10 mouse cellular contexts compared by ENCODE assay signal in the genomic region with DNA sequence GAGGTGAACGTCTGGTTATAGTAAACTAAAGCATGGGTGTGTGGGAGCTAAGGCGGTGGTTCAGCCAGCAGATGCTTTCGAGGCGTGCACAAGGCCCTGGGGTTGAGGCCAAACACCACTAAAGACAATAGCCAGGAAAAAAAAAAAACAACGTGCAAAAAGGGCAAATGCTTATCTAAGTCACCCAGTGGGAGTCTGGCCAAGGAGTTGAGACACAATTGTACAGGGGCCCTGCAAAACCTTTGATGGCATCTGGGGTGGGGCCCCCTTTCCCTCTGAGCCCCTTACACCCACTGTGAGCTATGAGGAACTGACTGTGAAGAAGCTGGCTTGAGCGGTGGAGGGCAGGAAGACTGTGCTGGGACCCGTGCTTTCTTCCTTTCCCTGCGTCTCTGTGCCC. TPM values are rescaled to one million over a fixed set of nuclear protein-coding genes. Genes with fewer than 3 reads are reported as not detected.
DNase-seq lines count a peak whose midpoint lies in the region; ATAC-seq and TF ChIP-seq lines count a peak whose summit lies in the region.
"Had no signal": no experiment of that assay in that cellular context is flagged by ENCODE, and none has a peak within 500 bp of the region (broad histone marks: within the 10 kb centered on the region; RNA-seq: fewer than 3 reads in every experiment).

No protein-coding gene starts in this region.

- no peaks in the 10 kb centered on the region for H3K9me3 ChIP-seq in liver, embryonic 13.5 days (replicated peaks)

- peak overlapping the region; percentile 54; the same call in 1 of the 2 replicates for H3K9ac ChIP-seq in liver, embryonic 13.5 days

- H3K36me3 ChIP-seq in liver, embryonic 13.5 days, result no peaks in the 10 kb centered on the region

- H3K4me1 ChIP-seq in lung, adult 2 months (ENCODE audit: control insufficient read depth, insufficient read depth, low read length), result peaks cover 12% of the 10 kb centered on the region
- peaks cover 56% of the 10 kb centered on the region for H3K4me1 ChIP-seq in liver, embryonic 13.5 days (replicated peaks)

- H3K4me2 ChIP-seq in liver, embryonic 13.5 days, result peak overlapping the region; percentile 46
- H3K4me2 ChIP-seq: midbrain, embryonic 11.5 days had no signal

- DNase-seq in lung, adult 18-20 months, result peak; percentile 40 to 61
- no peak for DNase-seq in lung, adult 2 months
- peak; percentile 35 to 59 for DNase-seq in heart, adult 9 months (ENCODE audit: low spot score in 2 of 2)
- peak; percentile 40 for DNase-seq in liver, embryonic 13.5 days
- DNase-seq in naive thymus-derived CD4-positive, alpha-beta T cell, adult 2 months (ENCODE audit: low read depth), result peak; percentile 10
- no peak for DNase-seq in frontal cortex, postnatal 14 days (ENCODE audit: low spot score in 2 of 2)
- DNase-seq in layer of hippocampus, adult 9-10 months (ENCODE audit: low spot score), result no peak
- DNase-seq in kidney, adult 18-20 months, result no peak
- DNase-seq: adrenal gland, postnatal 36 days had no signal

- WGBS in lung, adult 2 months, result 18% methylated on average over 8 of the region's 8 CpGs
- WGBS in liver, embryonic 13.5 days (ENCODE audit: insufficient replicate concordance), result 3% methylated on average over 8 of the region's 8 CpGs

- TF ChIP-seq CTCF in lung, adult 2 months (IDR thresholded peaks at IDR 0.05; ENCODE audit: insufficient read depth, low read length), result no peak

- ATAC-seq in liver, embryonic 13.5 days (ENCODE audit: low read depth), result peak; percentile 80

- TF ChIP-seq POLR2A in lung, adult 2 months (IDR thresholded peaks at IDR 0.05; ENCODE audit: borderline replicate concordance, extremely low read depth, low read depth, low read length), result no peak

- H3K27ac ChIP-seq in liver, embryonic 13.5 days, result peak overlapping the region; percentile 73

- no peak overlapping the region for H3K4me3 ChIP-seq in lung, adult 2 months (replicated peaks; ENCODE audit: extremely low read depth, low read depth, low read length)
- no peak overlapping the region for H3K4me3 ChIP-seq in liver, embryonic 13.5 days (replicated peaks)

- peaks cover 8% of the 10 kb centered on the region for H3K27me3 ChIP-seq in liver, embryonic 13.5 days

RNA-seq across cellular contexts. Expression of a gene that starts 0.9 kb away (rescaled TPM):
- polyA plus RNA-seq in lung, adult 2 months (2012; rRNA removed), result 4.8 and 5.3 TPM in 2 replicates
- 0.43 and 0.52 TPM in 2 replicates for polyA plus RNA-seq in liver, embryonic 13.5 days (2015; fragmentation: Nextera tagmentation; extraction: Ambion mirVana)

RNA-seq across cellular contexts. Expression of a gene that starts 4.7 kb away (rescaled TPM):
- polyA plus RNA-seq in lung, adult 2 months (2012; rRNA removed), result 19.0 and 21.2 TPM in 2 replicates
- polyA plus RNA-seq in liver, embryonic 13.5 days (2015; fragmentation: Nextera tagmentation; extraction: Ambion mirVana), result 3.5 TPM in 2 replicates

RNA-seq across cellular contexts. Expression of a gene that starts 46.5 kb away (rescaled TPM):
- polyA plus RNA-seq in lung, adult 2 months (2012; rRNA removed), result 39.6 and 46.4 TPM in 2 replicates
- 9.3 and 9.8 TPM in 2 replicates for polyA plus RNA-seq in liver, embryonic 13.5 days (2015; fragmentation: Nextera tagmentation; extraction: Ambion mirVana)

RNA-seq across cellular contexts. Expression of a gene that starts 51.9 kb away (rescaled TPM):
- polyA plus RNA-seq in lung, adult 2 months (2012; rRNA removed), result 192 and 233 TPM in 2 replicates
- 42.7 and 55.6 TPM in 2 replicates for polyA plus RNA-seq in liver, embryonic 13.5 days (2015; fragmentation: Nextera tagmentation; extraction: Ambion mirVana)

Comparison
In these comparisons a context has a peak if more than half of its experiments do, and no peak if none do; other contexts are left out.
1. DNase-seq: peak in lung, adult 18-20 months (2 of 2), heart, adult 9 months (2 of 2), liver, embryonic 13.5 days (single experiment) and naive thymus-derived CD4-positive, alpha-beta T cell, adult 2 months (single experiment); none in lung, adult 2 months (single experiment), frontal cortex, postnatal 14 days (0 of 2), layer of hippocampus, adult 9-10 months (single experiment) and kidney, adult 18-20 months (single experiment).